Mouse (Mus musculus) spleen, adult 2 months (tissue): ENCODE data around the gene Pum1.

Experiments
- CTCF ChIP-seq: fragments of 200-500 bp; IDR thresholded peaks from 2 replicates; pipeline ENCODE4 v1.5.1; 2011; ENCODE audit warnings: mild to moderate bottlenecking, inconsistent platforms; ENCODE audit not compliant: insufficient read depth, insufficient read length, insufficient replicate concordance; ENCODE audit errors: extremely low read depth
- POLR2A ChIP-seq: fragments of 200-500 bp; IDR thresholded peaks from 2 replicates; pipeline ENCODE4 v1.6.1; 2011; ENCODE audit warnings: low read depth, low read length, inconsistent platforms

DNA sequence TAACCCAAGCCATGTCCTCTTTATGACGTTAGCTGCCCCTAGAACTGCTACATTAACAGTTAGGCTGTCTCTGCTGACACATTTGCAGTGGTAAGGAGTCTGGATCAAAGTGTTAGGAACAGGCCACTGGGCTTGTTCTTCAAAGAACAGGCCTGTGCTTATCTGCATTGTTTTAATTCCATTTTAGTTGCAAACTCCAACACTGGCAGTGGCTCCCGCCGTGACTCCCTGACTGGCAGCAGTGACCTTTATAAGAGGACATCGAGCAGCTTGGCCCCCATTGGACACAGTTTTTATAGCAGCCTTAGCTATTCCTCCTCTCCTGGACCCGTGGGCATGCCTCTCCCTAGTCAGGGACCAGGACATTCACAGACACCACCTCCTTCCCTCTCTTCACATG is 90.6 kb downstream of the Pum1 start:
- no peak for TF ChIP-seq CTCF
- no peak for TF ChIP-seq POLR2A
